Mouse (Mus musculus) liver, postnatal 0 days (tissue): ENCODE measurements around the gene Evi5l. TPM values are rescaled to one million over a fixed set of nuclear protein-coding genes. Genes with fewer than 3 reads are reported as not detected.
A peak's percentile ranks its signal among the peaks of the same experiment; 100 is the strongest.

Experiments
- ATAC-seq: fragments of 200-750 bp; cut with Nextera tagmentation; 2 replicates; pipeline ENCODE4 v1.8.0; 2017; ENCODE audit warnings: mild to moderate bottlenecking, moderate library complexity
- DNase-seq: peaks from one replicate; pipeline ENCODE4 v3.0.0-alpha.2; 2016
- H3K27ac ChIP-seq: fragments of 300-500 bp; sonication (generic); 2 replicates; pipeline ENCODE4 v1.5.1; 2014; ENCODE audit warnings: antibody characterized with exemption, moderate library complexity, mild to moderate bottlenecking, low read depth
- H3K27me3 ChIP-seq: fragments of 300-500 bp; sonication (generic); 2 replicates; pipeline ENCODE4 v1.6.1; 2014; ENCODE audit warnings: low read length, control low read depth, mixed read lengths; ENCODE audit not compliant: insufficient read depth
- H3K36me3 ChIP-seq: fragments of 300-500 bp; sonication (generic); replicated peaks from 2 replicates; pipeline ENCODE4 v1.6.1; 2014; ENCODE audit warnings: mild to moderate bottlenecking, control low read depth, low read length, moderate library complexity, mixed read lengths; ENCODE audit not compliant: insufficient read depth
- H3K4me1 ChIP-seq: fragments of 300-500 bp; sonication (generic); 2 replicates; pipeline ENCODE4 v1.6.1; 2014; ENCODE audit warnings: antibody characterized with exemption, mild to moderate bottlenecking, control low read depth; ENCODE audit not compliant: insufficient read depth
- H3K4me2 ChIP-seq: fragments of 300-500 bp; sonication (generic); 2 replicates; pipeline ENCODE4 v1.6.1; 2014; ENCODE audit warnings: low read depth, mild to moderate bottlenecking, low read length, moderate library complexity, mixed read lengths
- H3K4me3 ChIP-seq: fragments of 300-500 bp; sonication (generic); 2 replicates; pipeline ENCODE4 v1.5.1; 2014; ENCODE audit warnings: low read depth, low read length
- H3K9ac ChIP-seq: fragments of 300-500 bp; sonication (generic); replicated peaks from 2 replicates; pipeline ENCODE4 v1.6.1; 2014; ENCODE audit warnings: mild to moderate bottlenecking, moderate library complexity
- H3K9me3 ChIP-seq: fragments of 300-500 bp; sonication (generic); 2 replicates; pipeline ENCODE4 v1.6.1; 2016; ENCODE audit warnings: mild to moderate bottlenecking, control low read depth, low read length, mixed read lengths
- CTCF ChIP-seq: sonication (generic); IDR thresholded peaks from 2 replicates; pipeline ENCODE4 v1.5.1; 2016; ENCODE audit warnings: antibody characterized with exemption, low read depth
- EP300 ChIP-seq: IDR thresholded peaks from 2 replicates; pipeline ENCODE4 v1.6.1; 2016; ENCODE audit warnings: antibody characterized with exemption, low read depth, mild to moderate bottlenecking
- WGBS: fragments of 180-500 bp; shearing (Covaris S2); extraction: QIAGEN DNeasy Blood & Tissue Kit; methylation state at CpG from one replicate; pipeline ENCODE4 v1.1.7; 2014; ENCODE audit not compliant: insufficient replicate concordance; 5-methylcytosine and 5-hydroxymethylcytosine counted together
- polyA plus RNA-seq: library from polyadenylated mRNA; unstranded; fragments of >200 nt; fragmentation: Nextera tagmentation; extraction: Ambion mirVana; gene quantifications from 2 replicates; pipeline ENCODE4 v1.2.1, GENCODE M21; 2015

Evi5l gene
- polyA plus RNA-seq, 1 experiment from 2014 or later, result 3.8 TPM

- DNase-seq (no peak), ATAC-seq (no peak)
- Histone ChIP-seq H3K4me2 (no peak overlapping the region), H3K27me3 (no peaks in the 10 kb centered on the region), H3K4me1 (peaks cover 14% of the 10 kb centered on the region), H3K9me3 (no peaks in the 10 kb centered on the region), H3K36me3 (no peaks in the 10 kb centered on the region), H3K9ac (no peak overlapping the region), H3K27ac (no peak overlapping the region), H3K4me3 (no peak overlapping the region)
- TF ChIP-seq EP300, result no peak
- 31% methylated on average over 4 of the region's 4 CpGs for WGBS
Observed at GRCm38 (mm10) chr8:4162786-4163185, 3.6 kb upstream of the Evi5l start.

GRCm38 (mm10) chr8:4165176-4165851 is 1.1 kb upstream of the Evi5l start:
- Histone ChIP-seq H3K4me1 (peaks cover 14% of the 10 kb centered on the region), H3K27me3 (no peaks in the 10 kb centered on the region), H3K9me3 (no peaks in the 10 kb centered on the region), H3K9ac (0 out of 2 replicates have a peak overlapping the region, but pooled peaks have one; percentile 12), H3K27ac (no peak overlapping the region), H3K4me3 (peak overlapping the region; percentile 69), H3K4me2 (peak overlapping the region; percentile 88), H3K36me3 (no peaks in the 10 kb centered on the region)
- TF ChIP-seq CTCF, result no peak
- no peak for TF ChIP-seq EP300
- WGBS, result 6% methylated on average over 13 of the region's 13 CpGs
- ATAC-seq (peak; percentile 0; the same call in 1 of the 2 replicates), DNase-seq (no peak)

DNA sequence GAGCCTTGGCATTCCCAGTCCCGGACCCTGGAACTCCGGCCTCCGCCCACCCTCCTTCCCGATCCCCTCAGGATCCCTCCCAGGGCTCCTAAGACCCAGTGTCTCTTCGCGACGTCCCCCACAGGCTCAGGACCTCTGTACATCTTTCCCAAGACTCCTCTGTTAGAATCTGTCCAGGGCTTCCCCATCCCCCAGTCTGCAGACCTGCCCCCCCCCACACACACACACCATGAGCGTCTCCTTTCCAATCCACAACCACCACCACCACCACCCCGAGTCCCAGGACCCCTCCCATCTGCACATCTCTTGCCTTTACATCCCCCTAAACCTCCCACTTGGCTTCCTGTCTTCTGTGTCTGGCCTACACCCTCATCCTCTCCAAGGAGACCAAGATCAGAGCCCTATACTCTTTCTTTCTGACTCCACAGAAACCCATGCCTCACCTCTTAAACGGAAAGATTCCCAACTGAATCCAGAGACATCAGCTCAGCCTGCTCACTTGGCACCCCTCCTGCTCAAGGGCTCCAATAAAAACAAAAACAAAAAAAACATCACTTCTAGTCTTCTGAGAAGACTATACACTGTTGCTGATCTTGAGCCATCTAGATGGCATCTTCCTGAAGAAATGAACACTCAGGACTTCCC is 636 bp downstream of the Evi5l start:
- Histone ChIP-seq H3K4me1 (peaks cover 14% of the 10 kb centered on the region), H3K9ac (peak overlapping the region; percentile 77), H3K4me2 (peak overlapping the region; percentile 88), H3K4me3 (peak overlapping the region; percentile 69), H3K9me3 (no peaks in the 10 kb centered on the region), H3K27me3 (no peaks in the 10 kb centered on the region), H3K27ac (no peak overlapping the region), H3K36me3 (no peaks in the 10 kb centered on the region)
- DNase-seq (no peak), ATAC-seq (no peak)
- no peak for TF ChIP-seq CTCF
- no peak for TF ChIP-seq EP300
- WGBS, result 14% methylated on average over 10 of the region's 10 CpGs

- no peak for DNase-seq
- no peak for TF ChIP-seq EP300
- no peak for TF ChIP-seq CTCF
- no peak overlapping the region for H3K4me3 ChIP-seq
- H3K36me3 ChIP-seq, result no peaks in the 10 kb centered on the region
- peaks cover 14% of the 10 kb centered on the region for H3K4me1 ChIP-seq
- H3K9ac ChIP-seq, result no peak overlapping the region
- ATAC-seq, result no peak
- H3K9me3 ChIP-seq, result no peaks in the 10 kb centered on the region
- 82% methylated on average over 1 of the region's 1 CpGs for WGBS
- H3K27ac ChIP-seq, result no peak overlapping the region
- H3K4me2 ChIP-seq, result no peak overlapping the region
- H3K27me3 ChIP-seq, result no peaks in the 10 kb centered on the region
Observed at GRCm38 (mm10) chr8:4167918-4168317, 1.6 kb downstream of the Evi5l start.

DNA sequence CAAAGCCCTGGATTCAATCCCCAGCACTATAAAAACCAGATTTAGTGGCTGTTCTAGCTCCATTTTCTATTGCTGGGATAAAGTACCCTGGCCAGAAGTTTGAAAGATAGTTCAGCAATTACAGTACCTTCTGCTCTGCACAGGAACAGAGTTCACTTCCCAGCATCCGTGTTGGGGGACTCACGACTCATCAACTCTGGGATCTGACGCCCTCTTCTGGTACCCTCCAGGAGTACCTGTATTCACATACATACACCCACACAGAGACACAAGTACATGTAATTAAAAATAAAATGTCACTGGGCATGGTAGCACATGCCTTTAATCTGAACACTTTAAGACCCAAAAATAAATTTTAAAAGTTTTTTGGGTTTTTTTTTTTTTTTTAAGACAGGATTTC is 6.1 kb downstream of the Evi5l start:
- no peaks in the 10 kb centered on the region for H3K4me1 ChIP-seq
- H3K9me3 ChIP-seq, result no peaks in the 10 kb centered on the region
- TF ChIP-seq CTCF, result no peak
- TF ChIP-seq EP300, result no peak
- H3K9ac ChIP-seq, result no peak overlapping the region
- ATAC-seq (no peak), DNase-seq (no peak)
- no peak overlapping the region for H3K27ac ChIP-seq
- H3K4me2 ChIP-seq, result no peak overlapping the region
- no peak overlapping the region for H3K4me3 ChIP-seq
- no peaks in the 10 kb centered on the region for H3K36me3 ChIP-seq
- H3K27me3 ChIP-seq, result no peaks in the 10 kb centered on the region
- WGBS, result 73% methylated on average over 3 of the region's 3 CpGs

DNA sequence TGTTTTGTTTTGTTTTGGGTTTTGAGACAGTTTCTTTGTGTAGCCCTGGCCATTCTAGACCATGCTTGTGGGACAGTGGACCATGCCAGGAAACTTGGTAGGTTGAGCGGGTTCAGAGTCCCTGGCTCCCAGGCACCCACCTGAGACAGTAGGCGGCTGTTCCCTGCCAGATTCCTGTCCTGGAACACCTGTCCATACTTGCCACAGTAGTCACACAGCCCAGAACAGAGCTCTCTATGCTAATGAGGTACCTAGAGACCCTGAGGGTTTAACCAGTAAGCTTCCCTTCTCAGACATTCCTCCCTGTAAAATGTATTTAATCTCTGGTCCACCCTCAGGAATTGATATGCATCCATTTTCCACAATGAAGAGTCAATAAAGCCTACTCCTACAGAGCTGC is 7.7 kb downstream of the Evi5l start:
- H3K4me3 ChIP-seq, result no peak overlapping the region
- H3K4me1 ChIP-seq, result no peaks in the 10 kb centered on the region
- no peak overlapping the region for H3K4me2 ChIP-seq
- no peaks in the 10 kb centered on the region for H3K9me3 ChIP-seq
- no peaks in the 10 kb centered on the region for H3K36me3 ChIP-seq
- no peak overlapping the region for H3K27ac ChIP-seq
- ATAC-seq, result no peak
- no peaks in the 10 kb centered on the region for H3K27me3 ChIP-seq
- TF ChIP-seq EP300 (no peak), CTCF (no peak)
- no peak for DNase-seq
- H3K9ac ChIP-seq, result no peak overlapping the region
- WGBS, result 77% methylated on average over 2 of the region's 2 CpGs
